Mouse (Mus musculus) stomach, postnatal 0 days (tissue): ENCODE measurements around the gene Slc5a10.

ENCODE experiments used
- CTCF ChIP-seq: IDR thresholded peaks from 2 replicates; pipeline ENCODE4 v1.5.1; 2016; ENCODE audit warnings: antibody characterized with exemption, low read depth, mild to moderate bottlenecking, moderate library complexity
- EP300 ChIP-seq: optimal IDR thresholded peaks from 2 replicates; pipeline ENCODE3; 2016; ENCODE audit warnings: antibody characterized with exemption

GRCm38 (mm10) chr11:61719387-61719786 lies 1.2 kb downstream of the Slc5a10 start:
- TF ChIP-seq CTCF (no peak), EP300 (no peak)
